Mouse (Mus musculus): ENCODE measurements around the gene St5. TPM values are rescaled to one million over a fixed set of nuclear protein-coding genes. Genes with fewer than 3 reads are reported as not detected.

St5 gene
- polyA plus RNA-seq, 1 experiment, result 1.0 TPM

GRCm38 (mm10) chr7:109674944-109675628, 28.3 kb downstream of the St5 start:
- TF ChIP-seq CTCF (IDR thresholded peaks at IDR 0.05; ENCODE audit: low read depth, low read length) (no peak), POLR2A (IDR thresholded peaks at IDR 0.05; ENCODE audit: borderline replicate concordance, low read depth, low read length) (no peak)
- H3K27ac ChIP-seq (ENCODE audit: insufficient read depth, low read depth, low read length), result no peak overlapping the region
- no peaks in the 10 kb centered on the region for H3K4me1 ChIP-seq (ENCODE audit: control insufficient read depth, insufficient read depth, low read length)
- H3K4me3 ChIP-seq (ENCODE audit: insufficient read depth, low read length), result no peak overlapping the region

GRCm38 (mm10) chr7:109671581-109672471, 31.6 kb downstream of the St5 start:
- H3K4me3 ChIP-seq (ENCODE audit: insufficient read depth, low read length), result peak overlapping the region; percentile 31
- TF ChIP-seq CTCF (IDR thresholded peaks at IDR 0.05; ENCODE audit: low read depth, low read length) (no peak), POLR2A (IDR thresholded peaks at IDR 0.05; ENCODE audit: borderline replicate concordance, low read depth, low read length) (no peak)
- H3K4me1 ChIP-seq (ENCODE audit: control insufficient read depth, insufficient read depth, low read length), result no peaks in the 10 kb centered on the region
- H3K27ac ChIP-seq (ENCODE audit: insufficient read depth, low read depth, low read length), result no peak overlapping the region

- Histone ChIP-seq H3K4me3 (ENCODE audit: insufficient read depth, low read length) (no peak overlapping the region), H3K4me1 (ENCODE audit: control insufficient read depth, insufficient read depth, low read length) (peaks cover 8% of the 10 kb centered on the region), H3K27ac (ENCODE audit: insufficient read depth, low read depth, low read length) (no peak overlapping the region)
- TF ChIP-seq CTCF (IDR thresholded peaks at IDR 0.05; ENCODE audit: low read depth, low read length) (no peak), POLR2A (IDR thresholded peaks at IDR 0.05; ENCODE audit: borderline replicate concordance, low read depth, low read length) (no peak)
Measured at GRCm38 (mm10) chr7:109669426-109670170, 33.8 kb downstream of the St5 start.

GRCm38 (mm10) chr7:109666664-109667063, 36.7 kb downstream of the St5 start:
- H3K27ac ChIP-seq (ENCODE audit: insufficient read depth, low read depth, low read length), result peak overlapping the region; percentile 21; the same call in 1 of the 2 replicates
- TF ChIP-seq POLR2A (IDR thresholded peaks at IDR 0.05; ENCODE audit: borderline replicate concordance, low read depth, low read length) (no peak), CTCF (IDR thresholded peaks at IDR 0.05; ENCODE audit: low read depth, low read length) (no peak)
- peaks cover 10% of the 10 kb centered on the region for H3K4me1 ChIP-seq (ENCODE audit: control insufficient read depth, insufficient read depth, low read length)
- H3K4me3 ChIP-seq (ENCODE audit: insufficient read depth, low read length), result no peak overlapping the region

GRCm38 (mm10) chr7:109662626-109663025, 40.8 kb downstream of the St5 start:
- Histone ChIP-seq H3K27ac (ENCODE audit: insufficient read depth, low read depth, low read length) (no peak overlapping the region), H3K4me1 (ENCODE audit: control insufficient read depth, insufficient read depth, low read length) (peaks cover 10% of the 10 kb centered on the region), H3K4me3 (ENCODE audit: insufficient read depth, low read length) (no peak overlapping the region)
- TF ChIP-seq CTCF (IDR thresholded peaks at IDR 0.05; ENCODE audit: low read depth, low read length), result no peak
- TF ChIP-seq POLR2A (IDR thresholded peaks at IDR 0.05; ENCODE audit: borderline replicate concordance, low read depth, low read length), result no peak

GRCm38 (mm10) chr7:109659278-109659677, 44.1 kb downstream of the St5 start:
- no peak overlapping the region for H3K4me3 ChIP-seq (ENCODE audit: insufficient read depth, low read length)
- H3K4me1 ChIP-seq (ENCODE audit: control insufficient read depth, insufficient read depth, low read length), result peaks cover 3% of the 10 kb centered on the region
- no peak for TF ChIP-seq POLR2A (IDR thresholded peaks at IDR 0.05; ENCODE audit: borderline replicate concordance, low read depth, low read length)
- TF ChIP-seq CTCF (IDR thresholded peaks at IDR 0.05; ENCODE audit: low read depth, low read length), result no peak
- no peak overlapping the region for H3K27ac ChIP-seq (ENCODE audit: insufficient read depth, low read depth, low read length)

- Histone ChIP-seq H3K4me3 (ENCODE audit: insufficient read depth, low read length) (no peak overlapping the region), H3K4me1 (ENCODE audit: control insufficient read depth, insufficient read depth, low read length) (peaks cover 3% of the 10 kb centered on the region), H3K27ac (ENCODE audit: insufficient read depth, low read depth, low read length) (no peak overlapping the region)
- TF ChIP-seq CTCF (IDR thresholded peaks at IDR 0.05; ENCODE audit: low read depth, low read length) (no peak), POLR2A (IDR thresholded peaks at IDR 0.05; ENCODE audit: borderline replicate concordance, low read depth, low read length) (no peak)
Measured at GRCm38 (mm10) chr7:109657884-109658283, 45.5 kb downstream of the St5 start.

- H3K27ac ChIP-seq (ENCODE audit: insufficient read depth, low read depth, low read length), result no peak overlapping the region
- H3K4me1 ChIP-seq (ENCODE audit: control insufficient read depth, insufficient read depth, low read length), result peaks cover 3% of the 10 kb centered on the region
- no peak overlapping the region for H3K4me3 ChIP-seq (ENCODE audit: insufficient read depth, low read length)
- TF ChIP-seq POLR2A (IDR thresholded peaks at IDR 0.05; ENCODE audit: borderline replicate concordance, low read depth, low read length) (no peak), CTCF (IDR thresholded peaks at IDR 0.05; ENCODE audit: low read depth, low read length) (no peak)
Measured at GRCm38 (mm10) chr7:109654871-109655270, 48.5 kb downstream of the St5 start.

GRCm38 (mm10) chr7:109648812-109649594, 54.4 kb downstream of the St5 start:
- TF ChIP-seq POLR2A (IDR thresholded peaks at IDR 0.05; ENCODE audit: borderline replicate concordance, low read depth, low read length), result no peak
- TF ChIP-seq CTCF (IDR thresholded peaks at IDR 0.05; ENCODE audit: low read depth, low read length), result no peak
- H3K27ac ChIP-seq (ENCODE audit: insufficient read depth, low read depth, low read length), result no peak overlapping the region
- no peak overlapping the region for H3K4me3 ChIP-seq (ENCODE audit: insufficient read depth, low read length)
- peaks cover 4% of the 10 kb centered on the region for H3K4me1 ChIP-seq (ENCODE audit: control insufficient read depth, insufficient read depth, low read length)

All from bone marrow macrophage, adult 2 months (primary cell).